Mouse (Mus musculus) spleen, adult 2 months (tissue): ENCODE results near the gene Kcnh7.

Experiments
- CTCF ChIP-seq: fragments of 200-500 bp; IDR thresholded peaks from 2 replicates; pipeline ENCODE4 v1.5.1; 2011; ENCODE audit warnings: mild to moderate bottlenecking, inconsistent platforms; ENCODE audit not compliant: insufficient read depth, insufficient read length, insufficient replicate concordance; ENCODE audit errors: extremely low read depth
- POLR2A ChIP-seq: fragments of 200-500 bp; IDR thresholded peaks from 2 replicates; pipeline ENCODE4 v1.6.1; 2011; ENCODE audit warnings: low read depth, low read length, inconsistent platforms

DNA sequence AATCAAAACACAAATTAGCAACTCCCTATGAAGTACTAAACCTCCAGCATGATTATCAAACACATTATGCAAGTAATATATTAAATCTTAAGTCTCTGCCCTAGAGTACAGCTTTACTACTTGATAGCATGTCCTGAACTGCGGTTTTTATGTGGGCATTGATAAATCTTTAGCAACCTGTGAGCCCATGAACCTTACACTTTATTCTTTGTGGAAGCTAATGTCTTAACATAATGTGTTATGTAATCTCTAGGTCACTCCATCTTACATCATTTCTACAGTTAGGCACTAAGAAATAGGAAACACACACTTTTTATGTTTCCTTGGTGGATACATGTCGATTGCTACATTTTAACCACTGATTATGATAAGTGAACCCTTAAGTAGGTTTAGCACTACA, 437.8 kb downstream of the Kcnh7 start:
- TF ChIP-seq CTCF (no peak), POLR2A (no peak)
